Mouse (Mus musculus): ENCODE data around the gene Ttc32.

- TF ChIP-seq EP300 (optimal IDR thresholded peaks at IDR 0.05) (no peak), CTCF (IDR thresholded peaks at IDR 0.05; ENCODE audit: low read depth) (no peak)
Observed at GRCm38 (mm10) chr12:9077554-9078125, 47.8 kb downstream of the Ttc32 start.

Data from stomach, postnatal 0 days (tissue).